Mouse (Mus musculus) gastrocnemius, postnatal 25 days (tissue): Measurements from ENCODE around the gene Vmn1r14. TPM values are rescaled to one million over a fixed set of nuclear protein-coding genes. Genes with fewer than 3 reads are reported as not detected.
"Not testable (repeated sequence)": the region's sequence is repeated elsewhere in the genome, so short reads cannot be mapped to it uniquely, and the experiment has no call there.

ENCODE experiments used
- DNase-seq: peaks from one replicate; pipeline ENCODE4 v3.0.0; 2022
- long read RNA-seq, 2 experiments: library from polyadenylated mRNA; stranded (forward); transcript quantifications; one replicate each; pipeline ENCODE4 v2.0.0; 2021
- total RNA-seq, 2 experiments: library from RNA; stranded (reverse); gene quantifications; 1 replicate in 1 of 2; 2 replicates in 1 of 2; pipeline ENCODE4 v1.2.3; 2021

The Vmn1r14 gene
- total RNA-seq = not detected
- long read RNA-seq, experiment 1 = 0 reads
- long read RNA-seq, experiment 2 = 0 reads

DNA sequence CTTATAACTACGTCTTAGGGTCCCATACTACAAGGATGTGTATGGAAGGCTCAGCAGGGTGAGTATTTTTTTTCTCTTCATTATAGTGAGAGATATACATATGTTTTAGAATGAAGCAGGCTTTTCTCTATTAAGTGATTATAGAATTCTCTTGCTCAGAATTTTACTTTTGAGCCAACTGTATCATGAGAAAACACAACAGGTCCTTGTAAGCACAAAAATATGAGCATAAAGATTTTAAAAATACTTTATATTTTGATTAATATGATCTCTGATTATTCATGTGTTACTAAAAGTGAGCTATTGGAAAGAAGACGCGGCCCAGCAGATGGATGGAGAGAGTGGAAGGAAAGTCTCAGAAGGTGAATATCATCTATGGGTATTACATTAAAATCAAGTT lies at the start of gene Vmn1r14:
Gene Vmn1r14, plus strand, starts transcription at position 301 of the 400 bp plus-strand sequence.
- no peak for DNase-seq

DNA sequence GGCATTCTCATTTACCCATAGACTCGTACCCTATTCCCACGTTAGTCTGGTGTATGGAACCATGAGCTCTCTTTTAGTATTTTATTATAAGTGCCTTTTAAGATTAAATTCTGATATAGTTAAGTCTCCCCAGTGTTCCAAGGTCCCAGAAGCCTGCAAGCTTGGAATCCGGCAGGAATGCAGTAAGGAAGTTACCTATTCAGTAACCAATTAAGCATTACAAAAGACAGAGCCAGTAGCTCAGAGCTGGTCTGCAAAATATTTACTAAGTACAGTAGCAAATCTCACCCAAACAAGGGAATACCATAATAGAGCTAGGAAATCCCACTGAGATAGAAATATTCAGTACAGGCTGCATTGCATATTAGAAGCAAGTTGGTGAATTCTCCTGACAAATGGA lies 41.5 kb upstream of the Vmn1r14 start:
- DNase-seq = not testable (repeated sequence)

DNA sequence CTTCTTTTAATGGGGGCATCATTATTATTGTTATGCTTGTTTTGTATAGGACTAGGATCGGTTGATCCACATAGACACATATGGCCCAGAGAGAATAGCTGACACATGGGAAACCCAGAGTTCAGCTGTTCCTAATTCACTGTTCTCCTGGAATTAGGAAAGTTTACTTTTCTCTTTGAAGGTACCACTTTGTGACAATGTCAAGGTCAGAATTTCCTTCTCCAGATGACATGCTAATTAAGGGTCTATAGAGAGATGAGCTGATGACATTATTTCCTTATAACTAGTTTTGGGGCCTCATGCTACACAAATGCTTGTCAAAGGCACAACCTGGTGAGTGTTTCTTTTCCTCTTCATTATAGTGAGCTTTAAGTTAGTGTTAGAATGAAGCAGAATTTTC lies 28.5 kb upstream of the Vmn1r14 start, which contains the start of gene Vmn1r13:
Gene Vmn1r13, plus strand, starts transcription at position 301 of the 400 bp plus-strand sequence.
- DNase-seq = not testable (repeated sequence)

DNA sequence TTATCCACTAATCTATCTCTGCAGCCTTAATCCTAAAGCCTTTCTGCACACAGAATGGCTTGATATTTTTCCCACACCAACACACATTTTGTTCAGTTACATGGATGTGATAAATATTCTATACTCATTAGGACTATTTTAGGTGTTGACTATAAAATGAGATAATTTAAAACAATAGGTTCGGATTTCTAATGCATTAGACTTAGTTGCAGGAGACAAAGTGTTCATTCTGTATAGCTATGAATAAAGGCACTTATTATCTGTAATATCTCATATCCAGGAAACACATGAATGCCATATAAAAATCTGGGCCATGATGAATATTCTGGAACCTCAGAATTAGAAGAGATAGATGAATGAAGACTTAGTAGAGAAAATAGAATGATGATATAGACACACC lies 26.2 kb downstream of the Vmn1r14 start, which contains the start of gene Vmn1r15:
Gene Vmn1r15, plus strand, starts transcription at position 301 of the 400 bp plus-strand sequence.
- DNase-seq = no peak

DNA sequence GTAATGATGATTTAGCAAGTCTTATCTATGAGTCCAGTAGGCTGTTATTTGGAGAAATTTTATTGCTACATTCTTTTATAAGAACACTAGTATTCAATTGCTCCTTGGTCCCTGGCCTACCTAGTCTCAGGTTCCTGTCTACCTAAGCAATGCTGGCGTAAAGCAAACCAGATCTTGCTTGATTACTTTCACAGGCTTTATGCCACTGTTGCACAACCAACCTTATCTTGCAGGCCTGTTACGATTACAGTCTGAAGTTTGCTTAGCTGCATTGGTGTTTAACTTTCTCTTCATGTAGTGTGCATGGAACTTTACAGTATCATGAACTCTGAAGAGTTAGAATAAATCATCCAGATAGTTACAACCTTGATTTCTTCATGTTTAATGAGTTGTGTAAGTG lies 29.5 kb downstream of the Vmn1r14 start:
- DNase-seq = no peak

DNA sequence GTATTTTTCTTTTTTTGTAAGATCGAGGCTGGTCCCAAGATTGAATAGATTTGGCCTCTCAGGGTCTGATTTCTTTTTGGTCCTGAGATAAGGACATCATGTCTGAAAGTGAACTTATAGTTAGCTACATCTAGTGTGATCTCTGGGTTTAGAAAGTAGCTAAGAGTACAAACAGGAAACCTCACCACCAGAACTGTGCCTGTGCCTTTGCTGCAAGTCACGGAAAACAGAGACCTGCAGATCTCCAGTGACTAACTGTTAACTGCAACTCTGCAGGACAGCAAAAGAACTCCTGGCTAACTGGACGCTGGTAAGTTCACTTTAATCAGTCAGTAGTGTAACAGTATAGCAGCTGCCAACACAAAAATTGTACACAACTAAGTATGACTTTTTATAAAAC lies 40.4 kb downstream of the Vmn1r14 start:
- no peak for DNase-seq

DNA sequence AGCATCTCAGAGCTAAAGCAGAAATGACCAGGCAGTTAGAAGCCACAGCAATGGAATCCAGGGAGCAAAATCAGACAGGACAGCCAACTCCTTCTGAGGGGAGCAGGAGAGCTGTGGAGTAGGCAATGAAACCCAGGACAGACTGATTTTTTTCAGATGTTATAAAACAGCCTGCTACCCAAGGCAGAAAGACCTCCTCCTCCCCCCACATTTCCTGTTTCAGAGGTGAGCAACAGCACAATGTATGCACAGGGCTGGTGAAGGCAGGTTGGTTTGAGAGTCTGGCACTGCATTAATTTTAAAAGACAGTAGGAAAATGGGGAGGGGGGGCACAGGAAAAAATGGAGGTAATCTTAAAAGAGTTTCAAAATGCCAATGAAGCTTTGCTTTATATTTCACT lies 41.0 kb downstream of the Vmn1r14 start:
- DNase-seq = no peak

DNA sequence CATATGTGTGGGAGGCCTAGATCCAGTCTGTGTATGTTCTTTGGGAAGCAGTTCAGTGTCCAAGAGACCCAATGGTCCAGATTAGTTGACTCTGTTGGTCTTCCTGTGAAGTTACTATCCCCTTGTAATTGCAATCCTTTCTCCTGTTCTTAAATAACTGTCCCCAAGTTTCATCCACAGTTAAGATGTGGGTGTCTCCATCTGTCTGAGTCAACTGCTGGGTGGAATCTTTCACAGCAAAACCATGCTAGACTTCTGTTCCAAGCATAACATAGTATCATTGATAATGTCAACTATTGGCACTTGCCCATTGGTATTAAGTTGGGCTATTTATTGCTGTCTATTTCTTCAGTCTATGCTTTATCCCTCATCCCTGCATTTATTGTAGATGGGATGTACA lies 47.5 kb downstream of the Vmn1r14 start:
- no peak for DNase-seq

Other genes starting within 250 kb of the Vmn1r14 start
- not detected for gene Vmn1r6, start 234.4 kb upstream of the Vmn1r14 start, total RNA-seq
- not detected for gene Vmn1r7, start 206.4 kb upstream of the Vmn1r14 start, total RNA-seq
- not detected for gene Vmn1r8, start 199.4 kb upstream of the Vmn1r14 start, total RNA-seq
- not detected for gene Vmn1r9, start 164.9 kb upstream of the Vmn1r14 start, total RNA-seq
- gene Vmn1r10, start 122.2 kb upstream of the Vmn1r14 start, total RNA-seq = not detected
- gene Vmn1r11, start 98.2 kb upstream of the Vmn1r14 start, total RNA-seq = not detected
- gene Vmn1r12, start 74.8 kb upstream of the Vmn1r14 start, total RNA-seq = not detected
- not detected for gene Vmn1r13, start 28.4 kb upstream of the Vmn1r14 start, total RNA-seq
- gene Vmn1r15, start 26.3 kb downstream of the Vmn1r14 start, total RNA-seq = not detected
- gene Vmn1r16, start 97.8 kb downstream of the Vmn1r14 start, total RNA-seq = not detected
- gene Vmn1r17, start 132.0 kb downstream of the Vmn1r14 start, total RNA-seq = not detected
- gene Vmn1r18, start 164.1 kb downstream of the Vmn1r14 start, total RNA-seq = not detected
- not detected for gene Vmn1r19, start 172.1 kb downstream of the Vmn1r14 start, total RNA-seq
- gene Vmn1r20, start 197.2 kb downstream of the Vmn1r14 start, total RNA-seq = not detected